Mouse (Mus musculus) neural tube, embryonic 14.5 days (tissue): ENCODE measurements around the gene Itga9. TPM values are rescaled to one million over a fixed set of nuclear protein-coding genes. Genes with fewer than 3 reads are reported as not detected.

ENCODE experiments used
- ATAC-seq: fragments of 200-750 bp; cut with Nextera tagmentation; 2 replicates; pipeline ENCODE4 v1.8.0; 2017; ENCODE audit warnings: low read depth, mild to moderate bottlenecking, moderate TSS enrichment, moderate library complexity
- H3K27ac ChIP-seq: fragments of 300-500 bp; sonication (generic); 2 replicates; pipeline ENCODE4 v1.5.1; 2014; ENCODE audit warnings: low read depth, mild to moderate bottlenecking, control low read depth, low read length, moderate library complexity, mixed read lengths
- H3K27me3 ChIP-seq: fragments of 300-500 bp; sonication (generic); 2 replicates; pipeline ENCODE4 v1.6.1; 2014; ENCODE audit warnings: low read length; ENCODE audit not compliant: control insufficient read depth, insufficient read depth
- H3K36me3 ChIP-seq: fragments of 300-500 bp; sonication (generic); 2 replicates; pipeline ENCODE4 v1.6.1; 2014; ENCODE audit warnings: low read length, mixed read lengths; ENCODE audit not compliant: control insufficient read depth, insufficient read depth
- H3K4me1 ChIP-seq: fragments of 300-500 bp; sonication (generic); 2 replicates; pipeline ENCODE4 v1.6.1; 2014; ENCODE audit warnings: low read length; ENCODE audit not compliant: control insufficient read depth, insufficient read depth
- H3K4me2 ChIP-seq: fragments of 300-500 bp; sonication (generic); 2 replicates; pipeline ENCODE4 v1.6.1; 2014; ENCODE audit warnings: mild to moderate bottlenecking, low read depth, low read length, control low read depth
- H3K4me3 ChIP-seq: fragments of 300-500 bp; sonication (generic); 2 replicates; pipeline ENCODE4 v1.5.1; 2014; ENCODE audit warnings: low read depth, low read length, control low read depth, mixed read lengths
- H3K9ac ChIP-seq: fragments of 300-500 bp; sonication (generic); replicated peaks from 2 replicates; pipeline ENCODE4 v1.6.1; 2014; ENCODE audit warnings: low read depth, mild to moderate bottlenecking, control low read depth, low read length, mixed read lengths
- H3K9me3 ChIP-seq: fragments of 300-500 bp; sonication (generic); 2 replicates; pipeline ENCODE4 v1.6.1; 2016; ENCODE audit warnings: low read length; ENCODE audit not compliant: control insufficient read depth
- WGBS: fragments of 180-500 bp; shearing (Covaris S2); extraction: QIAGEN DNeasy Blood & Tissue Kit; methylation state at CpG from one replicate; pipeline ENCODE4 v1.1.7; 2014; 5-methylcytosine and 5-hydroxymethylcytosine counted together
- polyA plus RNA-seq: library from polyadenylated mRNA; unstranded; fragments of >200 nt; fragmentation: Nextera tagmentation; extraction: Ambion mirVana; gene quantifications from 2 replicates; pipeline ENCODE4 v1.2.1, GENCODE M21; 2014

The Itga9 gene
- polyA plus RNA-seq, 1 experiment from 2014 or later, result 1.7 TPM

- WGBS, result 78% methylated on average over 3 of the region's 3 CpGs
- Histone ChIP-seq H3K4me3 (no peak overlapping the region), H3K4me2 (no peak overlapping the region), H3K36me3 (no peaks in the 10 kb centered on the region), H3K27me3 (no peaks in the 10 kb centered on the region), H3K9ac (no peak overlapping the region), H3K9me3 (peaks cover 2% of the 10 kb centered on the region; the same call in 1 of the 2 replicates), H3K4me1 (no peaks in the 10 kb centered on the region), H3K27ac (no peak overlapping the region)
- no peak for ATAC-seq
These were observed 63.2 kb downstream of the Itga9 start for GRCm38 (mm10) chr9:118669696-118670095.

GRCm38 (mm10) chr9:118674277-118674676, 67.8 kb downstream of the Itga9 start:
- ATAC-seq, result no peak
- 74% methylated on average over 12 of the region's 12 CpGs for WGBS

GRCm38 (mm10) chr9:118674761-118675160, 68.3 kb downstream of the Itga9 start:
- no peak overlapping the region for H3K4me2 ChIP-seq
- H3K9me3 ChIP-seq, result no peaks in the 10 kb centered on the region
- H3K27me3 ChIP-seq, result no peaks in the 10 kb centered on the region
- 90% methylated on average over 22 of the region's 22 CpGs for WGBS
- no peak overlapping the region for H3K9ac ChIP-seq
- no peaks in the 10 kb centered on the region for H3K4me1 ChIP-seq
- H3K27ac ChIP-seq, result no peak overlapping the region
- H3K36me3 ChIP-seq, result no peaks in the 10 kb centered on the region
- ATAC-seq, result no peak
- H3K4me3 ChIP-seq, result no peak overlapping the region

More at GRCm38 (mm10) chr9:118674277-118674676, 67.8 kb downstream of the Itga9 start:
- Histone ChIP-seq H3K27ac (no peak overlapping the region), H3K4me3 (no peak overlapping the region), H3K9me3 (no peaks in the 10 kb centered on the region), H3K27me3 (no peaks in the 10 kb centered on the region), H3K36me3 (no peaks in the 10 kb centered on the region), H3K9ac (no peak overlapping the region), H3K4me2 (no peak overlapping the region), H3K4me1 (no peaks in the 10 kb centered on the region)

- ATAC-seq, result no peak
- Histone ChIP-seq H3K4me1 (no peaks in the 10 kb centered on the region), H3K36me3 (no peaks in the 10 kb centered on the region), H3K9ac (no peak overlapping the region), H3K4me2 (no peak overlapping the region), H3K27me3 (no peaks in the 10 kb centered on the region), H3K4me3 (no peak overlapping the region), H3K9me3 (no peaks in the 10 kb centered on the region), H3K27ac (no peak overlapping the region)
- WGBS, result 91% methylated on average over 8 of the region's 8 CpGs
These were observed 69.2 kb downstream of the Itga9 start for GRCm38 (mm10) chr9:118675573-118676170.

GRCm38 (mm10) chr9:118676692-118677091, 70.2 kb downstream of the Itga9 start:
- WGBS, result 83% methylated on average over 8 of the region's 8 CpGs
- ATAC-seq, result no peak
- Histone ChIP-seq H3K4me3 (no peak overlapping the region), H3K4me2 (no peak overlapping the region), H3K27ac (no peak overlapping the region), H3K27me3 (no peaks in the 10 kb centered on the region), H3K36me3 (no peaks in the 10 kb centered on the region), H3K9ac (no peak overlapping the region), H3K9me3 (no peaks in the 10 kb centered on the region), H3K4me1 (no peaks in the 10 kb centered on the region)

- 52% methylated on average over 9 of the region's 9 CpGs for WGBS
- Histone ChIP-seq H3K9me3 (no peaks in the 10 kb centered on the region), H3K4me3 (no peak overlapping the region), H3K4me1 (no peaks in the 10 kb centered on the region), H3K36me3 (no peaks in the 10 kb centered on the region), H3K4me2 (no peak overlapping the region), H3K27me3 (no peaks in the 10 kb centered on the region), H3K27ac (no peak overlapping the region), H3K9ac (no peak overlapping the region)
- ATAC-seq, result no peak
These were observed 70.9 kb downstream of the Itga9 start for GRCm38 (mm10) chr9:118677349-118677748.

GRCm38 (mm10) chr9:118678020-118678750, 71.7 kb downstream of the Itga9 start:
- no peak overlapping the region for H3K9ac ChIP-seq
- H3K9me3 ChIP-seq, result no peaks in the 10 kb centered on the region
- H3K27me3 ChIP-seq, result no peaks in the 10 kb centered on the region
- H3K4me3 ChIP-seq, result no peak overlapping the region
- no peaks in the 10 kb centered on the region for H3K36me3 ChIP-seq
- WGBS, result 56% methylated on average over 15 of the region's 15 CpGs
- H3K4me2 ChIP-seq, result no peak overlapping the region
- H3K27ac ChIP-seq, result no peak overlapping the region
- no peaks in the 10 kb centered on the region for H3K4me1 ChIP-seq
- ATAC-seq, result no peak

- ATAC-seq, result no peak
- Histone ChIP-seq H3K4me3 (no peak overlapping the region), H3K27me3 (no peaks in the 10 kb centered on the region), H3K4me1 (no peaks in the 10 kb centered on the region), H3K9ac (no peak overlapping the region), H3K4me2 (no peak overlapping the region), H3K27ac (no peak overlapping the region), H3K36me3 (no peaks in the 10 kb centered on the region), H3K9me3 (no peaks in the 10 kb centered on the region)
- WGBS, result 76% methylated on average over 10 of the region's 10 CpGs
These were observed 72.3 kb downstream of the Itga9 start for GRCm38 (mm10) chr9:118678759-118679158.

- no peak for ATAC-seq
- Histone ChIP-seq H3K9ac (no peak overlapping the region), H3K4me3 (no peak overlapping the region), H3K27ac (no peak overlapping the region), H3K9me3 (no peaks in the 10 kb centered on the region), H3K27me3 (no peaks in the 10 kb centered on the region), H3K4me1 (no peaks in the 10 kb centered on the region), H3K4me2 (no peak overlapping the region), H3K36me3 (no peaks in the 10 kb centered on the region)
- 84% methylated on average over 6 of the region's 6 CpGs for WGBS
These were observed 75.0 kb downstream of the Itga9 start for GRCm38 (mm10) chr9:118681506-118681905.
